Mouse (Mus musculus) cerebellum, postnatal 14 days (tissue): Measurements from ENCODE around the gene Frmd4a.
A peak's percentile ranks its signal among the peaks of the same experiment; 100 is the strongest.

Experiments
- DNase-seq, 2 experiments: peaks; one replicate each; pipeline ENCODE4 v3.0.0; 2021; ENCODE audit warnings: mixed read lengths in 2 of 2

Frmd4a gene

GRCm38 (mm10) chr2:4339530-4340218, 322.2 kb downstream of the Frmd4a start:
- DNase-seq = no peak

- no peak for DNase-seq
These were observed 322.9 kb downstream of the Frmd4a start for GRCm38 (mm10) chr2:4340378-4340777.

- DNase-seq = peak; percentile 51 to 53
These were observed 323.6 kb downstream of the Frmd4a start for GRCm38 (mm10) chr2:4341141-4341540.

GRCm38 (mm10) chr2:4342005-4342404, 324.5 kb downstream of the Frmd4a start:
- peak; percentile 42 to 44 for DNase-seq

GRCm38 (mm10) chr2:4344411-4344810, 326.9 kb downstream of the Frmd4a start:
- DNase-seq = no peak

- DNase-seq = no peak
These were observed 328.7 kb downstream of the Frmd4a start for GRCm38 (mm10) chr2:4346232-4346631.

GRCm38 (mm10) chr2:4346953-4347352, 329.4 kb downstream of the Frmd4a start:
- DNase-seq = no peak

GRCm38 (mm10) chr2:4347782-4348181, 330.3 kb downstream of the Frmd4a start:
- no peak for DNase-seq

GRCm38 (mm10) chr2:4348509-4348908, 331.0 kb downstream of the Frmd4a start:
- no peak for DNase-seq

GRCm38 (mm10) chr2:4356812-4357384, 339.4 kb downstream of the Frmd4a start:
- DNase-seq = no peak

GRCm38 (mm10) chr2:4361981-4362834, 344.7 kb downstream of the Frmd4a start:
- no peak for DNase-seq

- DNase-seq = no peak
These were observed 347.4 kb downstream of the Frmd4a start for GRCm38 (mm10) chr2:4364908-4365307.

GRCm38 (mm10) chr2:4368544-4368943, 351.0 kb downstream of the Frmd4a start:
- no peak for DNase-seq

GRCm38 (mm10) chr2:4370499-4370898, 353.0 kb downstream of the Frmd4a start:
- DNase-seq = no peak

GRCm38 (mm10) chr2:4371341-4371740, 353.8 kb downstream of the Frmd4a start:
- DNase-seq = peak; percentile 42 to 57

GRCm38 (mm10) chr2:4378844-4379243, 361.3 kb downstream of the Frmd4a start:
- DNase-seq = no peak

GRCm38 (mm10) chr2:4380435-4380834, 362.9 kb downstream of the Frmd4a start:
- DNase-seq = no peak

- DNase-seq = no peak
These were observed 363.4 kb downstream of the Frmd4a start for GRCm38 (mm10) chr2:4380926-4381325.

- DNase-seq = no peak
These were observed 369.0 kb downstream of the Frmd4a start for GRCm38 (mm10) chr2:4386468-4386867.

GRCm38 (mm10) chr2:4389330-4389729, 371.8 kb downstream of the Frmd4a start:
- no peak for DNase-seq

GRCm38 (mm10) chr2:4391091-4391490, 373.6 kb downstream of the Frmd4a start:
- DNase-seq = no peak

GRCm38 (mm10) chr2:4391678-4392085, 374.2 kb downstream of the Frmd4a start:
- DNase-seq = peak in 1 of 2 experiments; percentile 29

GRCm38 (mm10) chr2:4393046-4393445, 375.5 kb downstream of the Frmd4a start:
- no peak for DNase-seq

GRCm38 (mm10) chr2:4394641-4395040, 377.1 kb downstream of the Frmd4a start:
- no peak for DNase-seq
